Mouse (Mus musculus): Measurements from ENCODE around the gene Plcg2.

- no peak for TF ChIP-seq CTCF (IDR thresholded peaks at IDR 0.05; ENCODE audit: low read depth, low read length)
- no peak for TF ChIP-seq POLR2A (IDR thresholded peaks at IDR 0.05; ENCODE audit: borderline replicate concordance, low read depth, low read length)
These were observed 178.4 kb downstream of the Plcg2 start for GRCm38 (mm10) chr8:117676460-117676859.
